Mouse (Mus musculus) CD4-positive, CD25-positive, alpha-beta regulatory T cell, adult 2 months (primary cell): ENCODE results near the gene Cacng2.
A peak's percentile ranks its signal among the peaks of the same experiment; 100 is the strongest.

Experiments
- DNase-seq: peaks from one replicate; pipeline ENCODE4 v3.0.0-alpha.2; 2012; ENCODE audit warnings: low read depth, low spot score

The Cacng2 gene

DNA sequence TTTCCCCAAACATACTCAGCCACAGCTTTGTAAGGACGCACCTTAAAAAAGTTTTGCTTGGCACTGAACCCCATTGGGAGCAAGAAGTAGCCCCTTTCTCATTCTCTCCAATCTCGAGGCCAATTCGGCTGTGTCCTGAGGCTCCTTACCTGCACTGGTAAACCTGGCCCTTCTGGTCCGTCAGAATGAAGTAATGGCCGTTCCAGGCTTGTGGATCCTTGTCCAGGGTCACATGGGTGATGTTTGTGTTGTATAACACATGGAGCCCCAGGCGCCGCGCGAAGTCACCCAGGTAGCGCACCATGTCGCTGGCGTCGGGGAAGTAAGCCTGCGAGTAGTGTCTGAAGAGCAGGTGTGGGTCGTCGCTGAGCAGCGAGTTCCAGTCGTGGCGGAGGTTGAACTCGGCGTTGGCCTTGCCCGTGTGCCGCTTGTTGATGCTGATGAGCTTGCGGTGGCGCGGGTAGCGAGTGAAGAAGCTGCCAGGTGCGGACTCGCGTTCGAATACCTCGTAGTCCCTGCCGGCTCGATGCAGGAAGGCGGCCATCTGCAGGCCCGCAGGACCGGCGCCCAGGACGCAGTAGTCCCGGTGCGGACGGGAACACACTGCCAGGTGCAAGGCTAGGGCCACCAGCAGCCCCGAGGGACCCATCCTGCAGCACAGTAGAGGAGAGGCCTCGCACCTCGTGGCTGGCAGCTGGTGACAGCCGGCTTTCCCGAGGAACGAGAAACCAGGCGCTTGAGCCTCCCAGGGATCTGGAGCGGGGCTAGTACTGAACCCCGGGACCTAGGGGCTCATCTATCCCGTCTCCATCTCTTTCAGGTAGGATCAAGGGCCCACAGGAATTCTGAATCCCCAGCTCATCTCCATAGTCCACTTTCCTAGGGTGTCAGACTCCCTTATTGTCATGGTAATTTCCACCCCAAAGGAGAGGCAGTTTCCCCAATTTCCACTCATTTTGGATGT, 164.1 kb downstream of the Cacng2 start:
- peak; percentile 39 for DNase-seq

DNA sequence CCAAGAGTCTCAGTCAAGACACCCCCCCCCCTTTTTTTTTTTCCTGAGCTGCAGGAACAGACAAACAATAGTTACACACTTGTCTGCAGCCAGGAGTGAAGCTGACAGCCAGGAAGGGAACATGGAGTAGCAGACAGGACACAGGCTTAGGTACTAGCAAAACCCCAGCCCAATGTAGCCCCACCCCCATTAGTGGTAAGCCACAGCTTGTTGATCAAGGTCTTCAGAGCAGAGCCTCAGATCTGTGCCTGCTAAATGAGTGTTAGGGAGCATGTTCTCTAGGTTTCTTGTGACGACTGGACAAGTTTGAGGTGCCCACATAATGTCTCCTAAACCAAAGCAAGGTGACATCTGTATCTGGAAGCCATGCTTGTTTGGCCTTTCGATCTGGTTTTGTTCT, 165.5 kb downstream of the Cacng2 start:
- no peak for DNase-seq

DNA sequence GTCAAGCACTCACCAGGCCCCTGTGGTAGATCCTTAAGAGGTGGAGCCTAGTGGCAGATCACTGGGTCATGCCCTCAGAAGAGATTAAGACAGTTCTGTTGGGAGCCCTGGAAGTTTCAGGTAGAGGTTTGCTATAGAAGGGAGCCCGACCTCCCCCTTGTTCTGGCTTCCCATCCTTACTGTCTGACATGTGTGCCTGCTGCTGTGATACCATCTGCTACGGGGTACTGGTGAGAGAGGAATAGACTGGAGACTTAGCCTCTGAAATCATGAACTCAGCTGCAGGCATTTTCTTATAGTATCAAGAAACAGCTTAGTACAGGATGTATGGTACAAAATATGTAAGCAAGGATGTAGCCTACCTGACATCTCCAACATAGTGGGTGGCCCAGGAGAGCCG, 166.9 kb downstream of the Cacng2 start:
- no peak for DNase-seq

- DNase-seq: no peak
These were observed 170.8 kb downstream of the Cacng2 start for GRCm38 (mm10) chr15:77949061-77949460.

- DNase-seq: no peak
These were observed 174.1 kb downstream of the Cacng2 start for GRCm38 (mm10) chr15:77945711-77946110.
